Mouse (Mus musculus): ENCODE measurements around the gene Snrpn. TPM values are rescaled to one million over a fixed set of nuclear protein-coding genes. Genes with fewer than 3 reads are reported as not detected.
"Not testable (repeated sequence)": the region's sequence is repeated elsewhere in the genome, so short reads cannot be mapped to it uniquely, and the experiment has no call there.

Gene Snrpn
- total RNA-seq (2021), result 100 to 1,000 TPM; 109 to 129 TPM
- long read RNA-seq, experiment 1, transcript Snrpn-201 (10 exons, 1,932 nt), result major isoform, 160 of 167 reads
- long read RNA-seq, experiment 1, partial matches to known transcripts, result 4 of 167 reads
- long read RNA-seq, experiment 1, other reads (novel, unspliced or antisense), result 3 of 167 reads
- long read RNA-seq, experiment 2, transcript Snrpn-201 (10 exons, 1,932 nt), result major isoform, 85 of 93 reads
- long read RNA-seq, experiment 2, partial matches to known transcripts, result 3 of 93 reads
- long read RNA-seq, experiment 2, other reads (novel, unspliced or antisense), result 5 of 93 reads

DNA sequence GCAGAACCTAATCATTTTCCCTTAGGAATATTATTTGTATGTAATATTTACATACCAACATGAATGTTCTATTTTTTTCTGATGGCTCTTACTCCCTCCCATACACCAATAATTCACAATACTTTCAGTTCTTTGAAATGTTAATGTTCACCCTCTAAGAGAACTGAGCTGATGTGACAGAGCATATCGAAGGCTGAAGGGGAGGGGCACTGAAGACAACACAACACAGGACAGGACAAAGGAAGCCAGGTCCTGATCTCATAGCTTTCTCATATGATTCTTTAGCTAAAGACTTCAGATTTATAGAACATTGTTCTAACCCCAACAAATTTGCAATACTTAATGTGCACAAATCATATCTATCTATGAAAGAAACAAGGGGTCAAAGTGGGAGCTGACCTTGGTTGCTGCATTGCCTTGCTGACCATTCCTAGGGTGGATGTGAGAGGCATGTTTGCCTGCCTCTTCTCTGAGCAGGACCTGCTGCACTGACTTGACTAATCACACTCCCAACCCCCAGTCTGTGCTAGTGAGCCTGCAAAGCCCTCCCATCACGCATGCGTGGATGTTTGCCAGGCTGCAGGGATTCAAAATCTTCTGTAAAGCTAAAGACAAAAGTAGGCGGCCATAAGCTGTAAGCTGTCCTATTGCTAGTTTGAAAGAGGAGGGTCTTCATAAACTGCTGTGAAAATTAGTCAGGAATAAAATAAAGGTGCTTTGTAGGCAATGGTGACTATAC lies at the start of gene Snrpn:
Snrpn (minus strand) TSS at position 478 of the 739 bp plus-strand sequence.
- DNase-seq, result no peak

DNA sequence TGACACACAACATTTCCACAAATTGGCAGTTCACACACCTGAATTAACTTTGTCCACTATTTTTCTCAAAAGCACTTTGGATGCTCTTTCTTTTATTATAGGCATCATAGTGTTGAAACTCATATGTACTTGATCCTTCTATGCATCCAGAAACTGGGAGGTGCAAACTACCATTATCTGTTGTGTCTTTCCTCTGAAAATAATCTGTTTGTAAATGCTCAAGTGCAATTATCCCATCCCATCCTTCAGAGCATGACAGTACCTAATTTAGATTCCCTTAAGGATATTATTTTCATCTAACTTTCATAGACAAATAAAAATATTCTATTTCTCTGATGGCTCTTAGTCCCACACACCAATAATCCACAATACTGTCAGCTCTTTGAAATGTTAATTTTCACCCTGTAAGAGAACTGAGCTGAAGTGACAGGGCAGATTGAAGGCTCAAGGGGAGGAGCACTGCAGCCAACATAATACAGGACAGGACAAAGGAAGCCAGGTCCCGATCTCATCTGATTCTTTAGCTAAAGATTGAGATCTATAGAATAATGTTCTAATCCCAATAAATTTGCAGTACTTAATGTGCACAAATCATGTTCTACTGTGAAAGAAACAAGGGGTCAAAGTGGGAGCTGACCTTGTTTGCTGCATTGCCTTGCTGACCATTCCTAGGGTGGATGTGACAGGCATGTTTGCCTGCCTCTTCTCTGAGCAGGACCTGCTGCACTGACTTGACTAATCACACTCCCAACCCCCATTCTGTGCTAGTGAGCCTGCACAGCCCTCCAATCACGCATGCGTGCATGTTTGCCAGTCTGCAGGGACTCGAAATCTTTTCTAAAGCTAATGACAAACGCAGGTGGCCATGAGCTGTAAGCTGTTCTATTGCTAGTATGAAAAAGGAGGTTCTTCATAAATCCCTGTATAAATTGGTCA lies 30.5 kb upstream of the Snrpn start:
- DNase-seq, result no peak

- no peak for DNase-seq
Measured at GRCm38 (mm10) chr7:60125332-60125731, 14.7 kb downstream of the Snrpn start.

- not testable (repeated sequence) for DNase-seq
Measured at GRCm38 (mm10) chr7:60123086-60123624, 16.9 kb downstream of the Snrpn start.

DNA sequence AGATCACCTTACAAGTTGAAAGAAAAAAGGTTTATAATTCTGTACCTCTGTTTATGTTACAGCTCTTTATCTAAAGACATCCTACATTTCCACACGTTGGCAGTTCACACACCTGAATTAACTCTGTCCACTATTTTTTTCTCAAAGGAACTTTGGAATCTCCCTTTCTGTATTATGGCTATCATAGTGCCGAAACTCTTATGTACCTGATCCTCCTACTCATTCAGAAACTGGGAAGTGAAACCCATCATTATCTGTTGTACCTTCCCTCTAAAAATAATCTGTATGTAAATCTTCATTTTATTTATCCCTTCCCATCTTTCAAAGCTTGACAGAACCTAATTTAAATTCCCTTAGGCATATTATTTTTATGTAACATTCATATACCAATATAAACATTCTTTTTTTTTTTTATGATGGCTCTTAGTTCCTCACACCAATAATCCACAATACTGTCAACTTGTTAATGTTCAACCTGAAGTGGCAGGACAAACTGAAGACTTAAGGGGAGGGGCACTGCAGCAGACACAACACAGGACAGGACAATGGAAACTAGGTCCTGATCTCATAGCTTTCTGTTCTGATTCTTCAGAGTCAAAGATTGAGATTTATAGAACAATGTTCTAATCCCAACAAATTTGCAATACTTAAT lies 17.5 kb downstream of the Snrpn start:
- no peak for DNase-seq

DNA sequence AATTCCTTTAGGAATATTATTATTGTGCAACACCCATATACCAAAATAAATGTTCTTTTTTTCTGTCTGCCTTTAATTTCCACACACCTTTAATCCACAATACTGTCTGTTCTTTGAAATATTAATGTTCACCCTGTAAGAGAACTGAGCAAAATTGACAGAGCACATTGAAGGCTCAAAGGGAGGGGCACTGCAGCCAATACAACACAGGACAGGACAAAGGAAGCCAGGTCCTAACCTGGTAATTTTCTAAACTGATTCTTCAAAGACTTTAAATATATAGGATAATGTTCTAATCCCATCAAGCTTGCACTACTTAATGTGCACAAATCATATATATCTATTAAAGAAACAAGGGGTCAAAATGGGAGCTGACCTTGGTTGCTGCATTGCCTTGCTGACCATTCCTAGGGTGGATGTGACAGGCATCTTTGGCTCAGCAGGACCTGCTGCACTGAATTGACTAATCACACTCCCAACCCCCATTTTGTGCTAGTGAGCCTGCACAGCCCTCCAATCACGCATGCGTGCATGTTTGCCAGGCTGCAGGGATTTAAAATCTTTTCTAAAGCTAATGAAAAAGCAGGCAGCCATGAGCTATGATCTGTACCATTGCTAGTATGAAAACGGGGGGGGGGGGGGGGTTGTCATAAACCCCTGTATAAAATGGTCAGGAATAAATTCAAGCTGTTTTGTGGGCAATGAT lies 42.7 kb downstream of the Snrpn start:
- DNase-seq, result no peak

- DNase-seq, result no peak
Measured at GRCm38 (mm10) chr7:60076301-60076700, 63.7 kb downstream of the Snrpn start.

GRCm38 (mm10) chr7:60047481-60048201 lies 92.4 kb downstream of the Snrpn start:
- DNase-seq, result no peak

GRCm38 (mm10) chr7:60013186-60013585 lies 126.8 kb downstream of the Snrpn start:
- DNase-seq, result no peak

GRCm38 (mm10) chr7:60007727-60008360 lies 132.2 kb downstream of the Snrpn start:
- no peak for DNase-seq

- no peak for DNase-seq
Measured at GRCm38 (mm10) chr7:60006262-60006661, 133.8 kb downstream of the Snrpn start.

DNA sequence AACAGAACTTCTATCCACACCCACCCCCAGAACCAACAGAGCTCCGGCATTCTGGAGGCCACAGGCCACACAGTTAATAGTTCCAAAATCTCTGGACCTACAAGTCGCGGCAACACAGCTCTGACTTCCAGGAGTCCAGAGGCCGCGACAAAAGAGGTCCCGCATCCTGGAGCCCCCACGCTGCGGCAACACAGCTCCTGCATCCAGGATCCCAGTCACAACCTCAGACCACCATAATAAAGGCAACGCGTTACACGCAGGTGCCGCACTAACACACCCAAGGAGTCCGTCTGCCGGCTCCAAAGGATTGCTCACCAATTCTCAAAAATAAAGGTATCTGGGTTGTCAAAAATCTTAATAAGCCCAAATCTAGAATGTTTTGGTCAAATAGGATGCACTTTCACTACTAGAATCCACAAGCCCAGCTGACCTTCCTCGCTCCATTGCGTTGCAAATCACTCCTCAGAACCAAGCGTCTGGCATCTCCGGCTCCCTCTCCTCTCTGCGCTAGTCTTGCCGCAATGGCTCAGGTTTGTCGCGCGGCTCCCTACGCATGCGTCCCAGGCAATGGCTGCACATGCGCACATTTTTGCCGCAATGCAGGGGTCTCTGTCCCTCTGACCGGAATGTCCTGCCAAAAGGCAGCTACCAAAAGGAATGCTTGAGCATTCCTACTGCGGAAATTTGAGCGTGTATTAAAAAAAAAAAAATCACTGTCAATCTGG lies 135.3 kb downstream of the Snrpn start, which contains the start of the genes Snurf and Gm38393:
Snurf (minus strand) TSS at position 444 of the 725 bp plus-strand sequence.
Gm38393 (minus strand) TSS at position 459 of the 725 bp plus-strand sequence.
- peak; percentile 69 to 71 for DNase-seq

DNA sequence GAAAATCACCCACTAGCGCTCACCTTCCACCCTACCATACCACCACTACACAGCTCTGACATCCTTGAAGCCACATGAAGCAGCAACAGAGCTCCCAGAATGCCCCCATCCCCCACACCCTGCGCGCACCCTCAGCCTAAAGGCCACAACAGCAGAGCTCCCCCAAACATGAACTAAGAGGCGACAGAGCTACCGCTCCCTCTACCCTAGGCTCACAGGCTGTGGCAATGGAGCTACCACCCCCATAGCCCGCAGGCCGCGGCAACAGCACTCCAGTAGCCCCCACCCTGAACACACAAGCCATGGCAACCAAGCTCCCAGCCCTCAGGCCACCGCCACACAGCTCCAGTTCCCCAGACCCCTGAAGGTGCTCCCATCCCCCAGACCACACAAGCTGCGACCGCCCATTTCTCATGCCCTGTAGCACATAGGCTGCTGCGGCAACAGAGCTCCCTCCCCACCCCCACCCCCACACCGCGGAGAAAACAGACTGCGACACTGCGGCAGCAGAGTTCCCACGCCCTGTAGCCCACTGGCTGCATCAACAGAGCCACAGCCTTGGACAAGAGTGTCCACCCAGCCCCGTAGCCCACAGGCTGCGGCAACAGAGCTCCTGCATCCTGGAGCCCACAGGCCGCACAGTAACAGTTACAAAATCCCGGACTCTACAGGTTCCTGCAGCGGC lies 136.0 kb downstream of the Snrpn start:
- DNase-seq, result peak; percentile 2 to 41

DNA sequence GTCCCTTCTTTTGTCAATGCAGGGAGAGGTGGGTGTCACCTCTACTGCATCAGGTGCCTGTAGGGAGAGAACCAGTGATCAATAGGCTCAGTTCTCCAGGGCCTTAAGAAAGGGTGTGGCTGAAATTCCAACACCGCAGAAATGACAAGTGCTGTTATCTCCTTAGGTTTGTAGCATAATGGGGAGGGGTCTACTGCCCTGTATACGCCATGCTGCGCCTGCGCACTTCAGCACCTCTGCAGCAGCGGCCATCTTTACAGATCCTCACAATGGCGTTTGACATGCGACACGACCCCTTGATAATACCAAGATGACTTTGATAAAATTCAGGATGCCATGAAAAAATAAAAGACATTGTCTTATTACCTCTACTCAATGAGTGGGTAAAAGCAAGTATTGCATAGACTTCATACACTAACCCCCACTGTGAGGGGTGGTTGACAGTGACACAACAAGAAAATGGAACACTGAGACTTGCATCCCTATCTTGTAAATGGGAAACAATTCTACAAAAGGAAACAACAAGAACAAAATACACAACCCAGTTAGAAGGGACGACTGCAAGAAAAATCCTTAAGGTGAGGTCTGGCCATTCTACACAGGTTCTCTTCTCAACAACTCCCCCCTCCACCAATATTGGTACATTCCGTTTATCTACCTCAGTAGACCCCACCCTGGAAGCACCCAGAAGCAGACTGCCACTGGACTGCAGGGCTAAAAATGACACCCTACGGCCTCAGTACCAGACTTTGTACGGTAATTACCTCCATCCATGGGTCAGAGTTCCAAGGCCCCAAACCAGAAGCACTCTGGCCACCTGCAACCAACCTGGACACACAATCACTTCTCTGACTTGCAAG lies 136.8 kb downstream of the Snrpn start:
- DNase-seq, result peak in 1 of 2 experiments; percentile 2

DNA sequence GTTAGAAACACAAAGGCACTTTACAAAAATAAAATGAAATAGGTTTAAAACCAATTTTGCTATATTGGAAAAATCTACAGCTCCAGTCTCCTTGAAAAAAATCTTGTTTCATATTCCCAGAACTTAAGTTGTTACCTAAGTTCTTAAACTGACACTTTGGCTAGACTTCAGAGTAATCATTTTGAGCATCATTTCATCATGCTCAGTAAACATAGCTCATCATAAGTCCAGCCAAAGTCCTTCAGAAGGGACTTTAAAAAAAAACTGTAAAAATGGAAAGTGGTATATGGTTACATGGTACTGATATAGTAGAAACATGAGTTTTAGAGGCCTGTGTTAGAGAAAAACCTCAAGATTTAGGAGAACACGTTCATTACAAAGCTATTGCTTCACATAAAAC lies 161.4 kb downstream of the Snrpn start:
- DNase-seq, result no peak
